Mouse (Mus musculus): ENCODE results near the gene Hsd17b7. TPM values are rescaled to one million over a fixed set of nuclear protein-coding genes. Genes with fewer than 3 reads are reported as not detected.
A peak's percentile ranks its signal among the peaks of the same experiment; 100 is the strongest.

The Hsd17b7 gene
- polyA plus RNA-seq, 1 experiment from 2014 or later: 21.5 TPM

DNA sequence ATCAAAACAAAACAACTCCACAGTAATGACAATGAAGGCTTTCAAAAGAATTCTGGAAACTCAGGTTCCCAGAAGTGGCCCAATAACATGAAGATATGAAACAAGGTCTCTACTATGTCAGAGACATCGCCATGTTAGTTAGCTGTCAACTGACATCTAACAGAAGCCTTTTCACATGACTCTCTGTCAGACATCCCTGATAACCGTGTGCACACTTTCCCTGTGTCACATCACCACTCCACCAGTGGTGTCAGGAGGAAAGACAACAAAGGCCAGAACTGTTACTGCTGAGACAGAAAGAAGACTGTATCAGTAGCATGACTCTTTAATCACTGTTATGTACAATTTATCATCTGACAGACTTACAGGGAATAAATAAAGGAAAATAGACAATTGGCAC is 3.0 kb upstream of the Hsd17b7 start:
- no peak overlapping the region for H3K9ac ChIP-seq
- H3K36me3 ChIP-seq: peaks cover 11% of the 10 kb centered on the region; the same call in 1 of the 2 replicates
- ATAC-seq (ENCODE audit: insufficient number of reproducible peaks, low FRiP score, low TSS enrichment, low read depth): no peak
- no peak overlapping the region for H3K4me2 ChIP-seq (replicated peaks)
- no peaks in the 10 kb centered on the region for H3K27me3 ChIP-seq
- WGBS: 77% methylated on average over 2 of the region's 2 CpGs
- peak overlapping the region; percentile 34; the same call in 1 of the 2 replicates for H3K27ac ChIP-seq (replicated peaks)
- H3K4me3 ChIP-seq (replicated peaks): no peak overlapping the region
- H3K9me3 ChIP-seq (replicated peaks): no peaks in the 10 kb centered on the region
- peaks cover 16% of the 10 kb centered on the region for H3K4me1 ChIP-seq

DNA sequence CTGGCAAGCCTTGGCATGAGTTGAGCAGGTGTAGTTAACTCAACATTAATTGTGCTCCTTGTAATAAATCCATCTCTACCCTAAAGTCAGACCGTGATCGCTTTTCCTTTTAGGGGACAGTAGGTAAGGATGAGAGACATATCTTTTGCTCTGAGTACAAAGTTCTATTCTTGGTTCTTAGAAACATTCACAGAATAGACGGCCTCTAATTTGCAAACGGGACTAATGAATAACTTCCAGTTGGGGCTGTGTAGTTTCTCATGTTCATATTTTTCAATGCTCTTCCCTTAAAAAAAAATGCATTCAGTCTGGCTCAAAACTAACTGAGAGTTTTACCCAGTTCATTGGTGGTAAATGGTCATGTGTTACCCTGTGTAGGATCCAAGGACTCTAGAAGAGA is 1.9 kb upstream of the Hsd17b7 start:
- Histone ChIP-seq H3K27ac (replicated peaks) (no peak overlapping the region; the same call in 1 of the 2 replicates), H3K9ac (no peak overlapping the region), H3K4me1 (peaks cover 16% of the 10 kb centered on the region), H3K4me3 (replicated peaks) (no peak overlapping the region), H3K27me3 (no peaks in the 10 kb centered on the region), H3K9me3 (replicated peaks) (no peaks in the 10 kb centered on the region), H3K4me2 (replicated peaks) (no peak overlapping the region), H3K36me3 (peaks cover 4% of the 10 kb centered on the region; the same call in 1 of the 2 replicates)
- WGBS: 82% methylated on average over 4 of the region's 4 CpGs
- no peak for ATAC-seq (ENCODE audit: insufficient number of reproducible peaks, low FRiP score, low TSS enrichment, low read depth)

DNA sequence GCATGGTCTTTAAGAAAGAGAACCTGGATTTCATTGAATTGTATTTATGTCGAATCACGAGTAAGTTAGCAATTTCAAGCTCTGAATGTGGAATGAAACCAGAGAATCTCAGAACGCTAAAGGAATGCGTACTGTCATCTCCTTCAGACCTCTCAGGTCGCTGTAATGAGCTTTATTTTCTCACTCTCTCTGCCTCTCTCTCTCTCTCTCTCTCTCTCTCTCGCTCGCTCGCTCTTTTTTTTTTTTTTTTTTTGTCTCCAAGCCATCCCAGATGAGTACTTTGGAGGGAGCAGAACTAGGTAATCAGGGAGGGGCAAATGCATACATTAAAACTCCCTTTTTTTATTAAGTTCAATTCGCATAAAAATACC is 460 bp upstream of the Hsd17b7 start:
- ATAC-seq (ENCODE audit: insufficient number of reproducible peaks, low FRiP score, low TSS enrichment, low read depth): peak; percentile 51; the same call in 1 of the 2 replicates
- H3K27ac ChIP-seq (replicated peaks): peak overlapping the region; percentile 92
- 1% methylated on average over 9 of the region's 9 CpGs for WGBS
- no peaks in the 10 kb centered on the region for H3K27me3 ChIP-seq
- peaks cover 17% of the 10 kb centered on the region; the same call in 1 of the 2 replicates for H3K36me3 ChIP-seq
- H3K4me3 ChIP-seq (replicated peaks): peak overlapping the region; percentile 72
- H3K9me3 ChIP-seq (replicated peaks): no peaks in the 10 kb centered on the region
- H3K4me1 ChIP-seq: peaks cover 16% of the 10 kb centered on the region
- H3K4me2 ChIP-seq (replicated peaks): peak overlapping the region; percentile 83
- H3K9ac ChIP-seq: 0 out of 2 replicates have a peak overlapping the region, but pooled peaks have one; percentile 28

DNA sequence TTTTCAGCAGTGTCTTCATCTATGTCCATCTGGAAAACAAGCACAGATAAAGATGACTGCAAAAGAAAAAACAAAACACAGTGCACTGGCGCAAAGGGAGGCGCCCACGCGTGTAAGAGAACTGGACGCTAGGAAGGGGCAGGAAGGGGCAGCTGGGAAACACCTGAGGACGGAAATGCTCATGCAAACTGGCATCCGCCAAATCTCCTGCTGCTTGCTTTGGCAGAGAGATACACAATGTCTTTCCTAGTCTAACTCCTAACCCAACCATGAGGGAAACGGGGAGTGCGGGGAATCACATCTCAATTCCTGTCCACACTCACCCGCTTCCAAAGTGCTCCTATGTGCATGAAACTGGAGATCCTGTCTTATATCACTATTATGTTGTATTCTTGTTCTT is 15.9 kb downstream of the Hsd17b7 start:
- H3K27ac ChIP-seq (replicated peaks): no peak overlapping the region
- H3K27me3 ChIP-seq: no peaks in the 10 kb centered on the region
- ATAC-seq (ENCODE audit: insufficient number of reproducible peaks, low FRiP score, low TSS enrichment, low read depth): no peak
- 0 out of 2 replicates have a peak, but pooled peaks cover 10% of the 10 kb centered on the region for H3K4me1 ChIP-seq
- 95% methylated on average over 10 of the region's 10 CpGs for WGBS
- no peaks in the 10 kb centered on the region for H3K9me3 ChIP-seq (replicated peaks)
- H3K4me3 ChIP-seq (replicated peaks): no peak overlapping the region
- H3K9ac ChIP-seq: no peak overlapping the region
- no peak overlapping the region for H3K4me2 ChIP-seq (replicated peaks)
- peaks cover 56% of the 10 kb centered on the region for H3K36me3 ChIP-seq

DNA sequence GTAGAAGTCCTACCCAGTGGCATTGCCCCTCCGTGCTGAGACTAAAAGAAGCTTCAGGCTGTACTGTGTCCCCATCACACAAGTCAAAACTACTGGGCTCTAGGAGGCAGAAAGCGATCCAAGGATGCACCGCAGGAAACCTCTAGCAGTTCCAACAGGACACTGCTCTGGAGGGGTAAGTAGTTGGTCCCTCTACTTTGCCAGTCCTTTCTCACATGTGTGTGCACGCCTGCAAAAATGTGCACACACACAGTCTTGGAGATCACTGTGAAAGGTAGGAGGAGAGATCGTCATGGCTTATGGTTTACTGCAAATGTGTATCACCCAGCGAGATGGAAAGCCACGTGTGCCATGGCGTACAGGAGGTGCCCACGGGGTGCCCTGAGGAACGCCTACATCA is 16.4 kb downstream of the Hsd17b7 start:
- no peaks in the 10 kb centered on the region for H3K9me3 ChIP-seq (replicated peaks)
- ATAC-seq (ENCODE audit: insufficient number of reproducible peaks, low FRiP score, low TSS enrichment, low read depth): no peak
- H3K9ac ChIP-seq: no peak overlapping the region
- 93% methylated on average over 10 of the region's 10 CpGs for WGBS
- H3K36me3 ChIP-seq: peaks cover 53% of the 10 kb centered on the region
- no peak overlapping the region for H3K4me3 ChIP-seq (replicated peaks)
- H3K27me3 ChIP-seq: no peaks in the 10 kb centered on the region
- H3K4me1 ChIP-seq: 0 out of 2 replicates have a peak, but pooled peaks cover 10% of the 10 kb centered on the region
- H3K27ac ChIP-seq (replicated peaks): no peak overlapping the region
- no peak overlapping the region for H3K4me2 ChIP-seq (replicated peaks)

DNA sequence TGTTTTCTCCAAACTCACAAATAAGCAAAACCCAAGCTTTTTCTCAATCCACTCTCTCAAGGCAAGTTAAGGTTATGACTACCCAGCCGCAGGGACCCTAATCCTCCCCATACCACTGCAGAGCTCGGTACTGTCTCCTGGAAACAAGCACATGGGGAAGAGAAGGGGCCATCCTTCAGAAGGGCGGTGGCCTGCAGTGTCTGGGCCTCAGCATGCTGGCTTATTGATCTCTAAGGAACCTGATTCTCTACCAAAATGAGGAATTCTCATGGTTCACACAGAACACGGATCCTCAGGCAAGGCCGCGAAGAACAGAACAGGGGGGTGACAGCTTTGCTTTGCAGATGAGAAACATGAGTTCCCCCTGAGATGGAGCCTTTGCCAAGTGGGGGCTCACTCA is 17.5 kb downstream of the Hsd17b7 start:
- WGBS: 81% methylated on average over 6 of the region's 6 CpGs
- no peaks in the 10 kb centered on the region for H3K27me3 ChIP-seq
- H3K4me1 ChIP-seq: 0 out of 2 replicates have a peak, but pooled peaks cover 10% of the 10 kb centered on the region
- no peak overlapping the region for H3K27ac ChIP-seq (replicated peaks)
- H3K4me3 ChIP-seq (replicated peaks): no peak overlapping the region
- ATAC-seq (ENCODE audit: insufficient number of reproducible peaks, low FRiP score, low TSS enrichment, low read depth): no peak
- no peaks in the 10 kb centered on the region for H3K9me3 ChIP-seq (replicated peaks)
- no peak overlapping the region for H3K4me2 ChIP-seq (replicated peaks)
- H3K9ac ChIP-seq: no peak overlapping the region
- H3K36me3 ChIP-seq: peaks cover 47% of the 10 kb centered on the region

DNA sequence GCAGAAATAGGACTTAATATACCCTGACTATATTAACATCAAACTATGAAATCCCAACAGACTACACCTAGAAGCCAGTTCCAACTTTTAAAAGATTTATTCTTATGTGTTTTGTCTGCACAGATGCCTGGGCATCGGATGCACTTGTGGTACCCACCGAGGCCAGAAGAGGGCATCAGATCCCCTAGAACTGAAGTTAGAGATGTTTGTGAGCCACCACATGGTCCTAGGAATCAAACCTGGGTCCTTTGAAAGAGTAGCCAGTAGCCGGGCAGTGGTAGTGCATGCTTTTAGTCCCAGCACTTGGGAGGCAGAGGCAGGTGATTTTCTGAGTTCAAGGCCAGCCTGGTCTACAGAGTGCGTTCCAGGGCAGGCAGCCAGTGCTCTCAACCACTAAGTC is 18.4 kb downstream of the Hsd17b7 start:
- 0 out of 2 replicates have a peak, but pooled peaks cover 10% of the 10 kb centered on the region for H3K4me1 ChIP-seq
- no peak overlapping the region for H3K4me2 ChIP-seq (replicated peaks)
- H3K9ac ChIP-seq: no peak overlapping the region
- H3K9me3 ChIP-seq (replicated peaks): no peaks in the 10 kb centered on the region
- no peaks in the 10 kb centered on the region for H3K27me3 ChIP-seq
- WGBS: 84% methylated on average over 4 of the region's 4 CpGs
- peaks cover 38% of the 10 kb centered on the region for H3K36me3 ChIP-seq
- ATAC-seq (ENCODE audit: insufficient number of reproducible peaks, low FRiP score, low TSS enrichment, low read depth): no peak
- peak overlapping the region; percentile 39; the same call in 1 of the 2 replicates for H3K27ac ChIP-seq (replicated peaks)
- no peak overlapping the region for H3K4me3 ChIP-seq (replicated peaks)

DNA sequence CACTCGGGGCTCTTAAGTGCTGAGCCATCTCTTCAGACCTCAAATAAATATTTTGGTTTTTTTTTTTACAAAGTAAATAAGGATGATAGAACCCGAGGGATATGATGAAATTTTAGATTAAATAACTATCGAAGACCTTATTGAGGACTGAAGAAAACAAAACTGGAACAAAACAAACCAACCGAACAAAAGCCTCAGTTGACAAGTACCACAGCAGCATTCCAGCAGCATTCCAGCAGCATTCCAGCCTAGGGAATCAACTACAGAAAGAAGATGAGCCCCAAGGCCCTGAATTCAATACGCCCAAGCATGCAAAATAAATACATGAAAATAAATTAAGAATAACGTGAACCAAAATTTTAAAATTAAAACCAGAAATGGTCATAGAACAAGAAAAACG is 19.1 kb downstream of the Hsd17b7 start:
- Histone ChIP-seq H3K9me3 (replicated peaks) (no peaks in the 10 kb centered on the region), H3K36me3 (peaks cover 31% of the 10 kb centered on the region), H3K27ac (replicated peaks) (no peak overlapping the region; the same call in 1 of the 2 replicates), H3K27me3 (no peaks in the 10 kb centered on the region), H3K4me2 (replicated peaks) (no peak overlapping the region), H3K9ac (no peak overlapping the region), H3K4me3 (replicated peaks) (no peak overlapping the region), H3K4me1 (0 out of 2 replicates have a peak, but pooled peaks cover 10% of the 10 kb centered on the region)
- WGBS: 22% methylated on average over 7 of the region's 7 CpGs
- ATAC-seq (ENCODE audit: insufficient number of reproducible peaks, low FRiP score, low TSS enrichment, low read depth): no peak

DNA sequence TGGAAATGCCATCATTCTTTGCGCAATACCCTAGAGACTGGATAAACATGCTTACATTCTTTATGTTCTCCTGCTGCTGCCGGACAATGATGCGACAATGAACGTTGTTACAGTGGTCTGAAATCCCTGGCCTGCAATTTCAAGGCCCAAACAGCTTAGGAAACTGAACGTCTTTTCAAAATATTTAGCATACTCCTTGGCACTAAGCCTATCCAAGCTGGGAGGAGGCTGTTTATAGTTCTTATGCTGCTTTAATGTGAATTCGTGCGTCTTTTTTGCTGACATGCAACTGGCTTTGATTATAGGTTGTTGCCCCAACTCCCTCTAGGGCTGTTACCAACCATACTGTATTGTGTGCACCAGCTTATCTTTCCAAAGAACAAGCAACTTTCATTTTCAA is 20.2 kb downstream of the Hsd17b7 start:
- 35% methylated on average over 7 of the region's 7 CpGs for WGBS

DNA sequence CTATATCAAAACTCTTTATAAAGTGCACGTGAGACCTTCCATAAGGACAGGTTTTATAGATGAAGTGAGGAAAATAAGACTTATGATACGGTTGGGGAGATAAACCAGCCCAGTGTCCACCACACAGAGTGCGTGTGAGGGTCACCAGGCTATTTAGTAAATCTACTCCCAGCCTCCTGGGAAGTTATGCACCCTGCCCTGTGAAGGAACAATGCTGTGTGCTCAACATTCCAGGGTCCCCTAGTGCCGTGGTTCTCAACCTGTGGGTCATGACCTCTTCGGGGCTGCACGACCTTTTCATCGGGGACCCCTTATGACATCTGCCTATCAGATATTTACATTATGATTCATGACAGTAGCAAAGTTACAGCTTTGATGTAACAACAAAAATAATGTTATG is 20.8 kb downstream of the Hsd17b7 start:
- Histone ChIP-seq H3K27ac (replicated peaks) (no peak overlapping the region), H3K4me1 (0 out of 2 replicates have a peak, but pooled peaks cover 10% of the 10 kb centered on the region), H3K9me3 (replicated peaks) (no peaks in the 10 kb centered on the region), H3K9ac (no peak overlapping the region), H3K4me3 (replicated peaks) (no peak overlapping the region), H3K4me2 (replicated peaks) (no peak overlapping the region), H3K27me3 (no peaks in the 10 kb centered on the region), H3K36me3 (peaks cover 17% of the 10 kb centered on the region)
- WGBS: 72% methylated on average over 7 of the region's 7 CpGs
- ATAC-seq (ENCODE audit: insufficient number of reproducible peaks, low FRiP score, low TSS enrichment, low read depth): no peak

More for the DNA sequence above, 20.2 kb downstream of the Hsd17b7 start:
- ATAC-seq (ENCODE audit: insufficient number of reproducible peaks, low FRiP score, low TSS enrichment, low read depth): no peak
- H3K27ac ChIP-seq (replicated peaks): no peak overlapping the region
- no peak overlapping the region for H3K9ac ChIP-seq
- no peak overlapping the region for H3K4me3 ChIP-seq (replicated peaks)
- H3K4me1 ChIP-seq: 0 out of 2 replicates have a peak, but pooled peaks cover 10% of the 10 kb centered on the region
- H3K27me3 ChIP-seq: no peaks in the 10 kb centered on the region
- H3K9me3 ChIP-seq (replicated peaks): no peaks in the 10 kb centered on the region
- no peak overlapping the region for H3K4me2 ChIP-seq (replicated peaks)
- peaks cover 22% of the 10 kb centered on the region for H3K36me3 ChIP-seq

DNA sequence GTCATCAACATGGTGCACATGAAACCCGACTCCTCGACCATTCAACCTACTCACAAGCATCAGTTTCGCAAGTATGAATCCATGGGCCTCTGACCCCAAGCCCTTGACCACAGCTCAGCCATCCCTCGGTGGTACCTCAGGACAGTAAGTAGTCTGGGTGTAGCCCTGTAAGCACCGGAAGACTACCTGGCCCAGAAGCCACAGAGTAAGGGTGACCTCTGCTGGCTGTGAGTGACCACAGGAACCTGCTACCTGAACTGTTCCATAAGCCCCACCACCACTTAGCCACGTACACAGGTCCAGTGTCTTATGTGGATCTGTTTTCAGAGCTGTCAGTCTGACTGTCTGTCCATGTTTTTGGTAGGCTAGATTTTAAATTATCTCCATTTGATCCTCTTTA is 21.4 kb downstream of the Hsd17b7 start:
- no peaks in the 10 kb centered on the region for H3K27me3 ChIP-seq
- H3K4me2 ChIP-seq (replicated peaks): no peak overlapping the region
- H3K9ac ChIP-seq: no peak overlapping the region
- H3K9me3 ChIP-seq (replicated peaks): no peaks in the 10 kb centered on the region
- no peak overlapping the region for H3K27ac ChIP-seq (replicated peaks)
- ATAC-seq (ENCODE audit: insufficient number of reproducible peaks, low FRiP score, low TSS enrichment, low read depth): no peak
- H3K4me3 ChIP-seq (replicated peaks): no peak overlapping the region
- 0 out of 2 replicates have a peak, but pooled peaks cover 10% of the 10 kb centered on the region for H3K4me1 ChIP-seq
- peaks cover 11% of the 10 kb centered on the region for H3K36me3 ChIP-seq
- WGBS: 81% methylated on average over 6 of the region's 6 CpGs

DNA sequence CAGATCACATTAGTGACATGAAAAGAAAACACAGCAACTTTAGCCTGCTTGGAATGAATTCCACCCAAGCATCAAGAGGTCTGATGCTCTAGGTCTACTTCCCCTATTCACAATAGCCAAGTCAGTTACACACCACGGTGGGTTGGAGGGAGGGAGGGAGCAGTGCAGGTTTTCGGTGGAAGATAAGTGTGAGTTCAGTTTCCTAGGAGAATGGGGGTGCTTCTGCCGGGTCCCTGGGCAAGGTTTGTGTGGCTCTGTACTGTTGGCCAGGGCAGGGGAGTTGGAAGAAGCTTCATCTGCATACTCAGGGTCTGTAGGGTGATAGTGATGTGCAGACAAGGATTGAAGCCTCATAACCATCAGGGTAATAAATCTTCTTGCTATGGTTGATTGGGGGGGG is 23.0 kb downstream of the Hsd17b7 start:
- Histone ChIP-seq H3K9ac (no peak overlapping the region), H3K4me2 (replicated peaks) (no peak overlapping the region), H3K27ac (replicated peaks) (no peak overlapping the region), H3K4me3 (replicated peaks) (no peak overlapping the region), H3K36me3 (peaks cover 3% of the 10 kb centered on the region; the same call in 1 of the 2 replicates), H3K27me3 (no peaks in the 10 kb centered on the region), H3K4me1 (0 out of 2 replicates have a peak, but pooled peaks cover 10% of the 10 kb centered on the region), H3K9me3 (replicated peaks) (no peaks in the 10 kb centered on the region)
- no peak for ATAC-seq (ENCODE audit: insufficient number of reproducible peaks, low FRiP score, low TSS enrichment, low read depth)
- 72% methylated on average over 3 of the region's 3 CpGs for WGBS
